ENCODE assay signal across 8 mouse cellular contexts in genomic region chr4:46039899-46040298, GRCm38 (mm10). TPM values are rescaled to one million over a fixed set of nuclear protein-coding genes. Genes with fewer than 3 reads are reported as not detected.
DNase-seq lines count a peak whose midpoint lies in the region; ATAC-seq and TF ChIP-seq lines count a peak whose summit lies in the region.

No protein-coding gene starts in this region.

- peaks cover 36% of the 10 kb centered on the region for H3K27me3 ChIP-seq in megakaryocyte, embryonic 14.5 days (replicated peaks)
- peaks cover 26% of the 10 kb centered on the region for H3K27me3 ChIP-seq in forebrain, embryonic 14.5 days (replicated peaks; ENCODE audit: control insufficient read depth, insufficient read depth, low read length)
- peaks cover 32% of the 10 kb centered on the region for H3K27me3 ChIP-seq in liver, embryonic 12.5 days (replicated peaks)
- H3K27me3 ChIP-seq in stomach, embryonic 15.5 days (replicated peaks) = peaks cover 36% of the 10 kb centered on the region
- no peaks in the 10 kb centered on the region; the same call in 1 of the 2 replicates for H3K27me3 ChIP-seq in kidney, adult 2 months (replicated peaks; ENCODE audit: control insufficient read depth, insufficient read depth, low read length)

- H3K4me1 ChIP-seq in megakaryocyte, embryonic 14.5 days = peaks cover 48% of the 10 kb centered on the region
- H3K4me1 ChIP-seq in forebrain, embryonic 14.5 days (ENCODE audit: control insufficient read depth, insufficient read depth, low read length) = peaks cover 9% of the 10 kb centered on the region
- peaks cover 74% of the 10 kb centered on the region for H3K4me1 ChIP-seq in liver, embryonic 12.5 days
- H3K4me1 ChIP-seq in stomach, embryonic 15.5 days = peaks cover 22% of the 10 kb centered on the region
- 0 out of 2 replicates have a peak, but pooled peaks cover 3% of the 10 kb centered on the region for H3K4me1 ChIP-seq in kidney, adult 2 months (ENCODE audit: control insufficient read depth, insufficient read depth, low read length)

- H3K36me3 ChIP-seq in megakaryocyte, embryonic 14.5 days (replicated peaks; ENCODE audit: low read length) = peaks cover 8% of the 10 kb centered on the region
- no peaks in the 10 kb centered on the region for H3K36me3 ChIP-seq in forebrain, embryonic 14.5 days (ENCODE audit: control insufficient read depth, insufficient read depth, low read length)
- peaks cover 22% of the 10 kb centered on the region for H3K36me3 ChIP-seq in liver, embryonic 12.5 days
- no peaks in the 10 kb centered on the region for H3K36me3 ChIP-seq in stomach, embryonic 15.5 days
- H3K36me3 ChIP-seq in kidney, adult 2 months (ENCODE audit: control insufficient read depth, insufficient read depth, low read length) = no peaks in the 10 kb centered on the region

- no peak overlapping the region for H3K9ac ChIP-seq in forebrain, embryonic 14.5 days (ENCODE audit: low read length)
- H3K9ac ChIP-seq in liver, embryonic 12.5 days = peak overlapping the region; percentile 98
- H3K9ac ChIP-seq in stomach, embryonic 15.5 days = no peak overlapping the region

- DNase-seq in forebrain, embryonic 14.5 days (ENCODE audit: low spot score) = no peak
- no peak for DNase-seq in gastrocnemius, postnatal 10 days
- DNase-seq in kidney, adult 2 months = no peak

- no peaks in the 10 kb centered on the region for H3K9me3 ChIP-seq in megakaryocyte, embryonic 14.5 days
- no peaks in the 10 kb centered on the region for H3K9me3 ChIP-seq in forebrain, embryonic 14.5 days (replicated peaks; ENCODE audit: control insufficient read depth, low read length)
- no peaks in the 10 kb centered on the region for H3K9me3 ChIP-seq in liver, embryonic 12.5 days (replicated peaks)
- no peaks in the 10 kb centered on the region for H3K9me3 ChIP-seq in stomach, embryonic 15.5 days

- no peak for ATAC-seq in megakaryocyte, adult 5-6 weeks (ENCODE audit: poor library complexity, severe bottlenecking)
- ATAC-seq in forebrain, embryonic 14.5 days = no peak
- 0 out of 2 replicates have a peak, but pooled peaks have one; percentile 5 for ATAC-seq in liver, embryonic 12.5 days
- ATAC-seq in stomach, embryonic 15.5 days (ENCODE audit: insufficient read depth, low FRiP score, low read depth) = no peak
- ATAC-seq in activated CD4-positive, CD25-positive, alpha-beta regulatory T cell, adult 4 months = no peak

- 14% methylated on average over 6 of the region's 6 CpGs for WGBS in forebrain, embryonic 14.5 days
- 10% methylated on average over 6 of the region's 6 CpGs for WGBS in liver, embryonic 12.5 days (ENCODE audit: insufficient replicate concordance)
- WGBS in stomach, embryonic 15.5 days = 23% methylated on average over 6 of the region's 6 CpGs
- WGBS in kidney, adult 2 months = 23% methylated on average over 6 of the region's 6 CpGs

- TF ChIP-seq POLR2A in kidney, adult 2 months (IDR thresholded peaks at IDR 0.05; ENCODE audit: low read depth, low read length) = no peak

- peak overlapping the region; percentile 92 for H3K4me3 ChIP-seq in megakaryocyte, embryonic 14.5 days (replicated peaks)
- H3K4me3 ChIP-seq in forebrain, embryonic 14.5 days (ENCODE audit: low read depth, low read length) = 0 out of 2 replicates have a peak overlapping the region, but pooled peaks have one; percentile 45
- H3K4me3 ChIP-seq in liver, embryonic 12.5 days = peak overlapping the region; percentile 91
- H3K4me3 ChIP-seq in stomach, embryonic 15.5 days (replicated peaks) = peak overlapping the region; percentile 57
- H3K4me3 ChIP-seq in kidney, adult 2 months (ENCODE audit: insufficient read depth, low read depth, low read length) = no peak overlapping the region; the same call in 1 of the 2 replicates

- no peak for TF ChIP-seq CTCF in kidney, adult 2 months (conservative IDR thresholded peaks at IDR 0.05; ENCODE audit: insufficient read depth, insufficient read length, low read depth, low read length)

- no peak overlapping the region for H3K27ac ChIP-seq in forebrain, embryonic 14.5 days (ENCODE audit: low read depth, low read length)
- peak overlapping the region; percentile 100 for H3K27ac ChIP-seq in liver, embryonic 12.5 days
- H3K27ac ChIP-seq in stomach, embryonic 15.5 days = no peak overlapping the region
- H3K27ac ChIP-seq in kidney, adult 2 months (ENCODE audit: insufficient read depth, low read depth, low read length) = no peak overlapping the region

- peak overlapping the region; percentile 95 for H3K4me2 ChIP-seq in forebrain, embryonic 14.5 days (ENCODE audit: low read length)
- peak overlapping the region; percentile 81 for H3K4me2 ChIP-seq in liver, embryonic 12.5 days
- peak overlapping the region; percentile 100 for H3K4me2 ChIP-seq in stomach, embryonic 15.5 days

RNA-seq across cellular contexts. Expression of gene Tmod1, which starts 1.2 kb away (rescaled TPM):
- polyA plus RNA-seq in megakaryocyte, embryonic 14.5 days (2012; ENCODE audit: insufficient read depth, low replicate concordance) = 1.9 and 7.2 TPM in 2 replicates
- 0.13 and 0.23 TPM in 2 replicates for total RNA-seq in megakaryocyte, adult 5-6 weeks (2015)
- total RNA-seq in megakaryocyte, adult 5-6 weeks (2017) = 0.26 and 0.69 TPM in 2 replicates
- 0.80 and 0.93 TPM in 2 replicates for polyA plus RNA-seq in forebrain, embryonic 14.5 days (2014; fragmentation: Nextera tagmentation; extraction: Ambion mirVana)
- polyA plus RNA-seq in liver, embryonic 12.5 days (2016; fragmentation: Nextera tagmentation; extraction: Ambion mirVana) = 45.3 and 46.4 TPM in 2 replicates
- polyA plus RNA-seq in stomach, embryonic 15.5 days (2015; fragmentation: Nextera tagmentation; extraction: Ambion mirVana) = 4.7 and 6.4 TPM in 2 replicates
- 100 to 1,000 TPM; 251 to 256 TPM for total RNA-seq in gastrocnemius, postnatal 10 days (2021)
- 0.80 and 2.3 TPM in 2 replicates for polyA plus RNA-seq in kidney, adult 2 months (2012; rRNA removed)
- 1 to 10 TPM; 1.6 to 4.0 TPM for polyA plus RNA-seq in activated CD4-positive, CD25-positive, alpha-beta regulatory T cell, adult 4 months (2017; shearing (Covaris generic))
